Mouse (Mus musculus) heart, embryonic 11.5 days (tissue): ENCODE data around the gene Calcoco2. TPM values are rescaled to one million over a fixed set of nuclear protein-coding genes. Genes with fewer than 3 reads are reported as not detected.

Source experiments
- ATAC-seq: fragments of 200-750 bp; cut with Nextera tagmentation; replicated peaks from 2 replicates; pipeline ENCODE4 v1.8.0; 2017; ENCODE audit warnings: moderate library complexity; ENCODE audit not compliant: insufficient number of reproducible peaks, low FRiP score, low TSS enrichment
- H3K27ac ChIP-seq: fragments of 300-500 bp; sonication (generic); 2 replicates; pipeline ENCODE4 v1.5.1; 2014; ENCODE audit warnings: mild to moderate bottlenecking, low read depth, low read length
- H3K27me3 ChIP-seq: fragments of 300-500 bp; sonication (generic); 2 replicates; pipeline ENCODE4 v1.6.1; 2014; ENCODE audit warnings: mild to moderate bottlenecking, low read length, mixed read lengths; ENCODE audit not compliant: control insufficient read depth, insufficient read depth
- H3K36me3 ChIP-seq: fragments of 300-500 bp; sonication (generic); 2 replicates; pipeline ENCODE4 v1.6.1; 2014; ENCODE audit warnings: mild to moderate bottlenecking, low read length, moderate library complexity, mixed read lengths; ENCODE audit not compliant: control insufficient read depth, insufficient read depth
- H3K4me1 ChIP-seq: fragments of 300-500 bp; sonication (generic); 2 replicates; pipeline ENCODE4 v1.6.1; 2014; ENCODE audit warnings: low read length; ENCODE audit not compliant: control insufficient read depth, insufficient read depth
- H3K4me2 ChIP-seq: fragments of 300-500 bp; sonication (generic); 2 replicates; pipeline ENCODE4 v1.6.1; 2014; ENCODE audit warnings: mild to moderate bottlenecking, moderate library complexity
- H3K4me3 ChIP-seq: fragments of 300-500 bp; sonication (generic); 2 replicates; pipeline ENCODE4 v1.5.1; 2014; ENCODE audit warnings: low read depth, low read length
- H3K9ac ChIP-seq: fragments of 300-500 bp; sonication (generic); 2 replicates; pipeline ENCODE4 v1.6.1; 2014; ENCODE audit warnings: mild to moderate bottlenecking, low read depth, low read length, moderate library complexity
- H3K9me3 ChIP-seq: fragments of 300-500 bp; sonication (generic); replicated peaks from 2 replicates; pipeline ENCODE4 v1.6.1; 2016; ENCODE audit warnings: low read length; ENCODE audit not compliant: control insufficient read depth
- WGBS: fragments of 180-500 bp; shearing (Covaris S2); extraction: QIAGEN DNeasy Blood & Tissue Kit; methylation state at CpG from one replicate; pipeline ENCODE4 v1.1.7; 2014; ENCODE audit not compliant: insufficient replicate concordance; 5-methylcytosine and 5-hydroxymethylcytosine counted together
- polyA plus RNA-seq: library from polyadenylated mRNA; unstranded; fragments of >200 nt; fragmentation: Nextera tagmentation; extraction: Ambion mirVana; gene quantifications from 2 replicates; pipeline ENCODE4 v1.2.1, GENCODE M21; 2014

Gene Calcoco2
- not detected in 2 replicates for polyA plus RNA-seq

DNA sequence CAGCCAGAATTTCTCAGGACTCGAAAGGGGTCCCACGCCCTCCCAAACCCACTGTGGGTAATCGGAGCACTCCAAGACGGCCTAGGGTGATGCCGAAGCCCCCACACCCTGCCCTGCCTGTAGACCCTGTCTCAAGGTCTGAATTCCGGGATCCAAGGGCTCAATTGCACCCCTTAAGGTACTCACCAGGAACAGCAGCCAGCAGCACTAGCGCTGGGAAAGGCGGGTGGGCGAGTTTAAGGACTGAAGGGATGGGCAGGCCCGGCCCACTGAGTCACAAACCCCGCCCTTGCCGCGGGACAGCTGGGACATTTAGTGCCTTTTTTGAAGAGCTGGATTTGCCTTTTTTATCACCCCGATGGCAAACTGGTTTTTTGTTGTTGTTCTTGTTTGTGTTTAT is at the start of gene Calcoco2:
Gene Calcoco2, minus strand, starts transcription at position 214 of the 400 bp plus-strand sequence.
- 32% methylated on average over 14 of the region's 14 CpGs for WGBS
- no peaks in the 10 kb centered on the region; the same call in 1 of the 2 replicates for H3K27me3 ChIP-seq
- no peaks in the 10 kb centered on the region for H3K9me3 ChIP-seq

DNA sequence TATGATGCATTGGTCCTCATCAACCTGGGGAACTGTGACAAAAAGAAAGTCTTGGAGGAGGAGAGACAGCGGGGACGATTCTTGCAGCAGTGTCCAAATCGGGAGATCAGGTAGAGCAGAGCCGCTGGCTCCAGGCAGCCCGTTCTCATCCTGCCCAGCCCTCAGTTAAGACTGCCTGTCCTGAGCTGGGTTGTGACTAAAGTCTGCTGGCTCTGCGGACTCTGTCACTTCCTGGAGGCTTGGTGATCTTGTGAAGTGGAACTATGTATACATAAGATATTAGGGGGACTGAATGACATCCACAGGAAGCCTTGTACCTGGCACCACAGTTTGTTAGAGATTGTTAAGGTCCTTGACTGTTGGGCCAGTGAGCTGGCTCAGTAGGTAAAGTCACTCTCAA is 35.7 kb upstream of the Calcoco2 start:
- Histone ChIP-seq H3K4me3 (no peak overlapping the region), H3K4me1 (0 out of 2 replicates have a peak, but pooled peaks cover 2% of the 10 kb centered on the region), H3K9me3 (no peaks in the 10 kb centered on the region), H3K9ac (no peak overlapping the region), H3K4me2 (no peak overlapping the region), H3K27ac (no peak overlapping the region), H3K36me3 (no peaks in the 10 kb centered on the region), H3K27me3 (peaks cover 74% of the 10 kb centered on the region)
- no peak for ATAC-seq
- 60% methylated on average over 6 of the region's 6 CpGs for WGBS

More for the DNA sequence above, at the start of gene Calcoco2:
- H3K36me3 ChIP-seq, result no peaks in the 10 kb centered on the region
- no peaks in the 10 kb centered on the region for H3K4me1 ChIP-seq
- H3K4me3 ChIP-seq, result no peak within 1 kb of the TSS
- no peak for ATAC-seq
- no peak within 1 kb of the TSS for H3K9ac ChIP-seq
- H3K4me2 ChIP-seq, result no peak within 1 kb of the TSS
- no peak within 1 kb of the TSS for H3K27ac ChIP-seq

DNA sequence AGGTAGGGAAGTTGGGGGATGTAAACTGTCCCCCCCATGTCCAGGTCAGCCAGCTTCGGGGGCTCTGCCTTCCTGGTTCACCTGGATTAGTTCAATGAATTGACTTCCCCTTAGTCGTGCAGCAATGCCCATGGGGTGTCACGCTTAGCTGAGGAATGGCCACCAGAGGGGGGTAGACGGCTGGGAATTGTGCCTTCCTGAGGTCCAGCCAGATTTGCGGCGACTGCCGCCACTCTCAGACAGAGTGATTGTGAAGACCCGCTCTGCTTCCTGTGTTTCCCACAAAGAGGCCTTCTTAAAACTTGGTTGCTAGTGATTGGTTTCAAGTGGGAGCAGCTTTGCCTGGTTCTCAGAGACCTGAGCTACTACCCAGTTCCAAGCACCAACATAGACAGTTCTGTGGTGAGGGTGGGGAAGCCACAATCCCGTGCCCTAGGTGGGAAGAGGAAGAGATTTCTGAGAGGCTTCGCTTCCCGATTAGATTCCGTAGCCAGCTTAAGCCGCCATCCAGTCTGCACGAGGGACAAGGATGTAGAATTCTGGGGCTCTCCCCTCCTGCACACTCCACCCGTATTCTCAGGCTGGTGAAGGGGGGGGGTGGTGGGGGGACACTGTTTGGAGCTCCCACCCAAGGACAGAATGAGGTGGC is 34.0 kb upstream of the Calcoco2 start:
- Histone ChIP-seq H3K27me3 (peaks cover 59% of the 10 kb centered on the region), H3K36me3 (no peaks in the 10 kb centered on the region), H3K4me1 (0 out of 2 replicates have a peak, but pooled peaks cover 2% of the 10 kb centered on the region), H3K4me3 (no peak overlapping the region), H3K4me2 (peak overlapping the region; percentile 48), H3K9ac (no peak overlapping the region), H3K9me3 (no peaks in the 10 kb centered on the region), H3K27ac (no peak overlapping the region)
- WGBS, result 2% methylated on average over 15 of the region's 15 CpGs
- no peak for ATAC-seq

DNA sequence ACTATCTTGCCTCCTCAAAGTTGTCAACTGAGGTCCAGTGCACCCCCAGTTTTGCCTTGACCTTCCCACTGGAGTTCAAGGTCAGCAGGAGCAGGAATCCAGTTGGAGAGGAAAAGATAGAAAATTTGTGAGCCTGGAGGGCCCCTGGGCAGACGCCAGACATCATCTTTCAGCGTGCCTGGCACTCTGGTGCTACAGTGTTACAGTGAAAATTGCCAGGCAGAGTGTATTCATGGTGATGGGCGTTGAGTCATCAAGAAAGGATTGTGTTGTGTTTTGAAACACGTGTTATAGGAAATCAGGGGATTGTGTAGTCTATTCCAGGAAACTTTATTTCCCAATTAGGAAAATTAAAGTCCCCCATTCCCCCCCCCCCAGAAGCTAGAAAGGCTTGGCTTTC is 32.0 kb upstream of the Calcoco2 start:
- Histone ChIP-seq H3K9ac (no peak overlapping the region), H3K36me3 (no peaks in the 10 kb centered on the region), H3K9me3 (no peaks in the 10 kb centered on the region), H3K4me1 (0 out of 2 replicates have a peak, but pooled peaks cover 2% of the 10 kb centered on the region), H3K4me3 (no peak overlapping the region), H3K27ac (no peak overlapping the region), H3K27me3 (peaks cover 52% of the 10 kb centered on the region), H3K4me2 (no peak overlapping the region)
- ATAC-seq, result no peak
- 54% methylated on average over 4 of the region's 4 CpGs for WGBS

GRCm38 (mm10) chr11:96140726-96141175 is 29.0 kb upstream of the Calcoco2 start:
- Histone ChIP-seq H3K4me3 (no peak overlapping the region), H3K4me1 (no peaks in the 10 kb centered on the region), H3K9ac (no peak overlapping the region), H3K27ac (no peak overlapping the region), H3K4me2 (no peak overlapping the region), H3K36me3 (no peaks in the 10 kb centered on the region), H3K9me3 (no peaks in the 10 kb centered on the region), H3K27me3 (peaks cover 26% of the 10 kb centered on the region)
- 16% methylated on average over 4 of the region's 4 CpGs for WGBS
- ATAC-seq, result no peak

- H3K4me1 ChIP-seq, result no peaks in the 10 kb centered on the region
- no peak overlapping the region for H3K4me3 ChIP-seq
- WGBS, result 70% methylated on average over 8 of the region's 8 CpGs
- H3K9me3 ChIP-seq, result no peaks in the 10 kb centered on the region
- H3K27ac ChIP-seq, result no peak overlapping the region
- no peak overlapping the region for H3K4me2 ChIP-seq
- no peak for ATAC-seq
- no peak overlapping the region for H3K9ac ChIP-seq
- H3K27me3 ChIP-seq, result peaks cover 23% of the 10 kb centered on the region
- no peaks in the 10 kb centered on the region for H3K36me3 ChIP-seq
Measured at GRCm38 (mm10) chr11:96135847-96136246, 24.1 kb upstream of the Calcoco2 start.

- Histone ChIP-seq H3K27ac (no peak within 1 kb of the TSS), H3K9me3 (no peaks in the 10 kb centered on the region), H3K4me1 (no peaks in the 10 kb centered on the region), H3K27me3 (peaks cover 18% of the 10 kb centered on the region), H3K4me3 (no peak within 1 kb of the TSS), H3K36me3 (no peaks in the 10 kb centered on the region), H3K4me2 (peak within 1 kb of the TSS; percentile 49), H3K9ac (no peak within 1 kb of the TSS)
- WGBS, result 22% methylated on average over 16 of the region's 16 CpGs
- ATAC-seq, result no peak
Measured at GRCm38 (mm10) chr11:96133239-96133865, 21.6 kb upstream of the Calcoco2 start, which contains the start of gene Ttll6. Gene Ttll6 (plus strand): TSS chr11:96133786.

- H3K27me3 ChIP-seq, result peaks cover 28% of the 10 kb centered on the region
Measured at GRCm38 (mm10) chr11:96130606-96131005, 18.8 kb upstream of the Calcoco2 start.

More at GRCm38 (mm10) chr11:96130606-96131005, 18.8 kb upstream of the Calcoco2 start:
- ATAC-seq, result no peak
- H3K4me2 ChIP-seq, result no peak overlapping the region
- no peak overlapping the region for H3K9ac ChIP-seq
- H3K4me1 ChIP-seq, result no peaks in the 10 kb centered on the region
- H3K36me3 ChIP-seq, result no peaks in the 10 kb centered on the region
- no peak overlapping the region for H3K4me3 ChIP-seq
- WGBS, result 52% methylated on average over 10 of the region's 10 CpGs
- H3K9me3 ChIP-seq, result no peaks in the 10 kb centered on the region
- H3K27ac ChIP-seq, result no peak overlapping the region
